Mouse (Mus musculus): ENCODE measurements around the gene Sec1.
A peak's percentile ranks its signal among the peaks of the same experiment; 100 is the strongest.

Gene Sec1

GRCm38 (mm10) chr7:45693921-45694591 lies at the start of gene Sec1:
Gene Sec1, minus strand, starts transcription at chr7:45694402.
- DNase-seq (ENCODE audit: low spot score): no peak

GRCm38 (mm10) chr7:45742338-45742737 lies 48.1 kb upstream of the Sec1 start:
- DNase-seq (ENCODE audit: low spot score): peak; percentile 84

- peak; percentile 53 for DNase-seq (ENCODE audit: low spot score)
Measured at GRCm38 (mm10) chr7:45741777-45742176, 47.6 kb upstream of the Sec1 start.

- DNase-seq (ENCODE audit: low spot score): no peak
Measured at GRCm38 (mm10) chr7:45741308-45741707, 47.1 kb upstream of the Sec1 start.

GRCm38 (mm10) chr7:45739820-45740219 lies 45.6 kb upstream of the Sec1 start:
- DNase-seq (ENCODE audit: low spot score): no peak

- DNase-seq (ENCODE audit: low spot score): peak; percentile 90
Measured at GRCm38 (mm10) chr7:45739162-45739763, 45.1 kb upstream of the Sec1 start.

- no peak for DNase-seq (ENCODE audit: low spot score)
Measured at GRCm38 (mm10) chr7:45733477-45733876, 39.3 kb upstream of the Sec1 start.

- no peak for DNase-seq (ENCODE audit: low spot score)
Measured at GRCm38 (mm10) chr7:45730727-45731431, 36.7 kb upstream of the Sec1 start.

GRCm38 (mm10) chr7:45727625-45728024 lies 33.4 kb upstream of the Sec1 start:
- no peak for DNase-seq (ENCODE audit: low spot score)

- no peak for DNase-seq (ENCODE audit: low spot score)
Measured at GRCm38 (mm10) chr7:45726419-45726818, 32.2 kb upstream of the Sec1 start.

- no peak for DNase-seq (ENCODE audit: low spot score)
Measured at GRCm38 (mm10) chr7:45725713-45726112, 31.5 kb upstream of the Sec1 start, which contains the start of gene Spaca4. Gene Spaca4, minus strand, starts transcription at chr7:45725813.

GRCm38 (mm10) chr7:45725151-45725550 lies 30.9 kb upstream of the Sec1 start:
- no peak for DNase-seq (ENCODE audit: low spot score)

- no peak for DNase-seq (ENCODE audit: low spot score)
Measured at GRCm38 (mm10) chr7:45723781-45724180, 29.6 kb upstream of the Sec1 start.

- no peak for DNase-seq (ENCODE audit: low spot score)
Measured at GRCm38 (mm10) chr7:45723301-45723700, 29.1 kb upstream of the Sec1 start.

GRCm38 (mm10) chr7:45722348-45722713 lies 28.1 kb upstream of the Sec1 start:
- no peak for DNase-seq (ENCODE audit: low spot score)

GRCm38 (mm10) chr7:45721642-45722347 lies 27.6 kb upstream of the Sec1 start:
- DNase-seq (ENCODE audit: low spot score): no peak

- no peak for DNase-seq (ENCODE audit: low spot score)
Measured at GRCm38 (mm10) chr7:45721234-45721571, 27.0 kb upstream of the Sec1 start.

GRCm38 (mm10) chr7:45720413-45721233 lies 26.4 kb upstream of the Sec1 start, which contains the start of gene Fam83e:
Gene Fam83e, plus strand, starts transcription at chr7:45721212.
- no peak for DNase-seq (ENCODE audit: low spot score)

- no peak for DNase-seq (ENCODE audit: low spot score)
Measured at GRCm38 (mm10) chr7:45719738-45720412, 25.7 kb upstream of the Sec1 start.

- no peak for DNase-seq (ENCODE audit: low spot score)
Measured at GRCm38 (mm10) chr7:45719180-45719579, 25.0 kb upstream of the Sec1 start.

GRCm38 (mm10) chr7:45718331-45718730 lies 24.1 kb upstream of the Sec1 start:
- no peak for DNase-seq (ENCODE audit: low spot score)
